Mouse (Mus musculus): ENCODE measurements around the gene 1700057G04Rik. TPM values are rescaled to one million over a fixed set of nuclear protein-coding genes. Genes with fewer than 3 reads are reported as not detected.

Gene 1700057G04Rik
- not detected in 2 replicates for polyA plus RNA-seq (2016; fragmentation: Nextera tagmentation; extraction: Ambion mirVana)

DNA sequence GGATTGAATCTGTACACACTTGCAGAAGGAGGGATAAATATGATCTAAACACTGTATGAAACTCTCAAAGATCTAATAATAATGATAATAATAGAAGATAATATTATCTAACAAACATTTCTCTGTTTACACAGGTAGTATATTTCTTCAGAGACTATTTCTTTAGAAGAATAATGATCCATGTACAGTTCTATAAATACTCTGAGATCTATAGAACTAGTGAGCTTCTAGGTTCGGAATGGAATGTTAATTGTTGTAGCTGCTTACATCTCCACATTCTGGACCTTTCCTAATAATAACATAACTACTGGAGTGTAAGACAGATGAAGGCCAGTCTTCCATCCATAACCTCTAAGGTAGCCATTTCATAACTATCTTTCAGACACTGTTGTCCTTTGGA, at the start of gene 1700057G04Rik:
1700057G04Rik (plus strand) TSS at position 301 of the 400 bp plus-strand sequence.
- WGBS: 97% methylated on average over 1 of the region's 1 CpGs
- H3K9ac ChIP-seq (replicated peaks): no peak within 1 kb of the TSS
- no peak within 1 kb of the TSS for H3K4me3 ChIP-seq
- H3K4me1 ChIP-seq: no peaks in the 10 kb centered on the region
- H3K36me3 ChIP-seq: no peaks in the 10 kb centered on the region
- no peak for ATAC-seq (ENCODE audit: low FRiP score, low read depth)
- H3K9me3 ChIP-seq: no peaks in the 10 kb centered on the region
- no peak within 1 kb of the TSS for H3K27ac ChIP-seq (replicated peaks)
- no peak within 1 kb of the TSS for H3K4me2 ChIP-seq (replicated peaks)
- no peaks in the 10 kb centered on the region for H3K27me3 ChIP-seq

DNA sequence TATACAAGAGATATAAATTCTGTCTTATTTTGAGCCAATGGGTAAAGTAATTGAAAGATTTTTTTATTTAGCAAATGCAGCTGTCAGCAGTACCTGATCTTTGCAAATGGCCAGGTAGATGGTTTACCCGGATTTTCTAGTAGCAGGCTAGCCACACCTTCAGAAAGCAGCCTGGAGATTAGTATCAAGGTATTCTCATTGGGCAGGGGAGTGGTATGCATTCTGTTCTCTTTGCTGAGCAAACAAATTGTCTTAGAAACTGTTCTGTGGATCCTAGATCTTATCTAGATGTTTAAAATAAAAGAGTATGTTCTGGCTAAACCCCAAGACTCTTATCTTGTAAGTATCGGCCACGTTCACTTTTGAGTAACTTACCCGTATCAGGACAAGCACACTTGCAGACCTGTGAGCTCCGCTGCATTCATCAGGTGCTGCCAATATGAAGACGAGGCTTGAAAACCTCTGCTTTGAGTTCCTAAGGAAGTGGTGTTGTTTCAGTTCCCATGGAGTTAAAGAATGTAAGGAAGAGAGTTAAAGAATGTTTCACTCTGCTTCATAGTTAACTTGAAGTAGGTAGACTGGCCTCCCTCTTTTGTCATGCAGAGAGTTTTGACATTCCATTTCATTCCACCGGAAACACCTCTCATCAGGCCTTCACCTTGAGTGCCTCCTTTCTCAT, 48.6 kb upstream of the 1700057G04Rik start:
- 90% methylated on average over 7 of the region's 7 CpGs for WGBS
- no peaks in the 10 kb centered on the region for H3K9me3 ChIP-seq
- no peaks in the 10 kb centered on the region for H3K4me1 ChIP-seq
- H3K4me2 ChIP-seq (replicated peaks): no peak overlapping the region
- H3K27ac ChIP-seq (replicated peaks): no peak overlapping the region
- no peaks in the 10 kb centered on the region for H3K27me3 ChIP-seq
- H3K4me3 ChIP-seq: no peak overlapping the region
- H3K36me3 ChIP-seq: no peaks in the 10 kb centered on the region
- no peak overlapping the region for H3K9ac ChIP-seq (replicated peaks)
- ATAC-seq (ENCODE audit: low FRiP score, low read depth): no peak

DNA sequence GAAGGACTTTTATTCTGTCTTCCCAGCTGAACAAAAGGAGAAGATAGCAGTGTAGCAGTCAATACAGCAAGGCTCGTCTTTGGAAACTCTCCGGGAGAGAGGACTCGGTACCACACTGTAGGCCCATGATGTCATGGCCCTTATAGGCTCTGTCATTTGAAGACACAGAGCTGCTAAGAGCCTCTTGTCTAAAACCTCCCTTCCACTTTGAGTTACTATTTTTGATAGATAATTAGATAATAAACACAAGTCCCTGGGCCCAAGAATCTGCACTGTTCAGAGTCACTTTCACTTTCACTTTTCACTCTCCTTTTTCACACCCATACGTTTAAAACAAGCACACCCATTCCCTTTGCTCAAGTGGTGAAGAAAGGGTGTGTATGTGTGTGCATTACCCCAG, 43.5 kb upstream of the 1700057G04Rik start:
- no peak overlapping the region for H3K4me3 ChIP-seq
- H3K27ac ChIP-seq (replicated peaks): no peak overlapping the region
- H3K4me1 ChIP-seq: no peaks in the 10 kb centered on the region
- no peaks in the 10 kb centered on the region for H3K27me3 ChIP-seq
- peaks cover 8% of the 10 kb centered on the region; the same call in 1 of the 2 replicates for H3K36me3 ChIP-seq
- no peak overlapping the region for H3K9ac ChIP-seq (replicated peaks)
- H3K4me2 ChIP-seq (replicated peaks): no peak overlapping the region
- WGBS: 85% methylated on average over 4 of the region's 4 CpGs
- no peak for ATAC-seq (ENCODE audit: low FRiP score, low read depth)
- no peaks in the 10 kb centered on the region for H3K9me3 ChIP-seq

DNA sequence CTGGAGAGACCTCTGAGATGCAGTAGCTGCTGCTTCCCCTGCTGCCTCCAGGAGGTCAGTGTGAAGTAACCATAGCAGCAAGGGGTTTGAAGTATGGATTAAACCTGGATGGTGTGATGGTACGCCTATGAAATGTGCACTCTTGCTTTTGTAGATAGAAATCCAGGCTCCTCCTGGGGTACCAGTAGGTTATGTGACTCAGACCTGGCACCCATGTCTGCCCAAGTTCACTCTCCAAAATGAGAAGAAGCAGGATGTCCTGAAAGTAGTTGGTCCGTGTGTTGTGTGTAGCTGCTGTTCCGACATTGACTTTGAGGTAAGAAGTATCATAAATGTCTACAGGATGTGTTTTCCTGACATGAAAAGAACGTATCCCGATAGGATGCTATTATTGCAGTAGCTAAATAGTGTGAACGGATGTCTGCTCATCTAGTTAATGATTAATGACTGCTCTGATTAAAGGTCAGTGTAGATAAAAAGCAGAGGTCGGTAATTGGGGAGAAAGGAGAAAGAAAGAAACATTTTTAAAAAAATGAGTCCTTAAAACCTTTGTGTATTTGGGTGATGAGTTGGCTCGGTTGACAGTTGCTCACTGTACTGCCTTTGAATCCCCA, 42.5 kb upstream of the 1700057G04Rik start:
- 89% methylated on average over 8 of the region's 8 CpGs for WGBS
- Histone ChIP-seq H3K27ac (replicated peaks) (no peak overlapping the region), H3K36me3 (peaks cover 8% of the 10 kb centered on the region; the same call in 1 of the 2 replicates)

GRCm38 (mm10) chr9:92267732-92268131, 41.4 kb upstream of the 1700057G04Rik start:
- H3K36me3 ChIP-seq: peaks cover 8% of the 10 kb centered on the region; the same call in 1 of the 2 replicates

More for the DNA sequence above, 42.5 kb upstream of the 1700057G04Rik start:
- ATAC-seq (ENCODE audit: low FRiP score, low read depth): no peak
- no peaks in the 10 kb centered on the region for H3K4me1 ChIP-seq
- H3K4me2 ChIP-seq (replicated peaks): no peak overlapping the region
- H3K9ac ChIP-seq (replicated peaks): no peak overlapping the region
- H3K9me3 ChIP-seq: no peaks in the 10 kb centered on the region
- no peaks in the 10 kb centered on the region for H3K27me3 ChIP-seq
- H3K4me3 ChIP-seq: no peak overlapping the region

GRCm38 (mm10) chr9:92269829-92270404, 39.3 kb upstream of the 1700057G04Rik start:
- no peak for ATAC-seq (ENCODE audit: low FRiP score, low read depth)
- H3K27me3 ChIP-seq: no peaks in the 10 kb centered on the region
- H3K36me3 ChIP-seq: peaks cover 8% of the 10 kb centered on the region; the same call in 1 of the 2 replicates
- no peaks in the 10 kb centered on the region for H3K4me1 ChIP-seq
- no peak overlapping the region for H3K4me3 ChIP-seq
- H3K9ac ChIP-seq (replicated peaks): no peak overlapping the region
- H3K9me3 ChIP-seq: no peaks in the 10 kb centered on the region
- no peak overlapping the region for H3K27ac ChIP-seq (replicated peaks)
- WGBS: 96% methylated on average over 5 of the region's 5 CpGs
- no peak overlapping the region for H3K4me2 ChIP-seq (replicated peaks)

More at GRCm38 (mm10) chr9:92267732-92268131, 41.4 kb upstream of the 1700057G04Rik start:
- no peak for ATAC-seq (ENCODE audit: low FRiP score, low read depth)
- Histone ChIP-seq H3K27me3 (no peaks in the 10 kb centered on the region), H3K9ac (replicated peaks) (no peak overlapping the region), H3K27ac (replicated peaks) (no peak overlapping the region), H3K4me2 (replicated peaks) (no peak overlapping the region), H3K4me1 (no peaks in the 10 kb centered on the region), H3K4me3 (no peak overlapping the region), H3K9me3 (no peaks in the 10 kb centered on the region)
- WGBS: 76% methylated on average over 1 of the region's 1 CpGs

DNA sequence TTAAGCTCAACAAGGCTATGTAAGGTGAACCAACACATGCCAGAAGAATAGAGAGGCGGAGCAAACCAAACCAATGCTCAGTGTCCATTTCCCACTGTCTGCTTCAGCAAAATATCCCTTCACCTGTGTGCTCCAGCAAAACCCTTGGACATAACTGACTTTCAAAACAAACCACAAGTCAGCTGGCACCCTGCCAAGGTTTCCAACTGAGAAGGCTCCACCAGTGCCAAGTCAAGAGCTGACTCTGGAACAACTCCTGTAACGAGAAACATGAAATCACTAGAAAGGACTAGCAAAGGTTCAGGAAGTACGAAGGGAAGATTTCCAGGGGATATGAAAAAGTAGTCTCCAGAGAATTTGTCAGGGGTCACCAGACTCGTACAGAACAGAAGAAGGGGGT, 38.2 kb upstream of the 1700057G04Rik start:
- Histone ChIP-seq H3K27ac (replicated peaks) (no peak overlapping the region), H3K4me3 (no peak overlapping the region), H3K4me1 (no peaks in the 10 kb centered on the region), H3K9ac (replicated peaks) (no peak overlapping the region), H3K36me3 (peaks cover 8% of the 10 kb centered on the region; the same call in 1 of the 2 replicates), H3K9me3 (no peaks in the 10 kb centered on the region), H3K4me2 (replicated peaks) (no peak overlapping the region), H3K27me3 (no peaks in the 10 kb centered on the region)
- WGBS: 45% methylated on average over 4 of the region's 4 CpGs
- ATAC-seq (ENCODE audit: low FRiP score, low read depth): no peak

- WGBS: 84% methylated on average over 4 of the region's 4 CpGs
- Histone ChIP-seq H3K4me3 (no peak overlapping the region), H3K27ac (replicated peaks) (no peak overlapping the region), H3K36me3 (peaks cover 5% of the 10 kb centered on the region; the same call in 1 of the 2 replicates), H3K4me2 (replicated peaks) (no peak overlapping the region), H3K9me3 (no peaks in the 10 kb centered on the region), H3K4me1 (no peaks in the 10 kb centered on the region), H3K27me3 (no peaks in the 10 kb centered on the region), H3K9ac (replicated peaks) (no peak overlapping the region)
- ATAC-seq (ENCODE audit: low FRiP score, low read depth): no peak
Observed at GRCm38 (mm10) chr9:92272650-92273049, 36.5 kb upstream of the 1700057G04Rik start.

DNA sequence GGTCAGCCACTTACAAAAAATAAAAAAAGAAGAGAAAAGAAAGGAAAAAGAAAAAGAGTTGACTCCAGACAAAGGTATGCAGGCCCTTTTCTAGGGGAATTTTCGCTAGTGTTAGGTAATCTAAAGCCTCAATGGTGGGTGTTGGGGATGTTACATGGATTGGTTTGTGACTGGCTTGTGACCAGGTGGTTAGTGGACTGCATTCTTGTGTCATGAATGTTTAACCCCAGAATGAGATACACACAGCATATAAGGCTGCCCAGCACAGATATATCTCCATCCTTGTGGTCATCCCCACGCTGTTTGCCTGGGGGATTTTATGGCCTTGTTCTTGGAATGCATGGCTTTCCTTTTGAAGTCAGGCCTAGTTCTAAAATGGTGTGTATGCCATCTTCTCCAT, 35.9 kb upstream of the 1700057G04Rik start:
- Histone ChIP-seq H3K4me1 (no peaks in the 10 kb centered on the region), H3K27ac (replicated peaks) (no peak overlapping the region), H3K4me3 (no peak overlapping the region), H3K9me3 (no peaks in the 10 kb centered on the region), H3K36me3 (peaks cover 5% of the 10 kb centered on the region; the same call in 1 of the 2 replicates), H3K27me3 (no peaks in the 10 kb centered on the region), H3K9ac (replicated peaks) (no peak overlapping the region), H3K4me2 (replicated peaks) (no peak overlapping the region)
- no peak for ATAC-seq (ENCODE audit: low FRiP score, low read depth)
- WGBS: 92% methylated on average over 2 of the region's 2 CpGs

DNA sequence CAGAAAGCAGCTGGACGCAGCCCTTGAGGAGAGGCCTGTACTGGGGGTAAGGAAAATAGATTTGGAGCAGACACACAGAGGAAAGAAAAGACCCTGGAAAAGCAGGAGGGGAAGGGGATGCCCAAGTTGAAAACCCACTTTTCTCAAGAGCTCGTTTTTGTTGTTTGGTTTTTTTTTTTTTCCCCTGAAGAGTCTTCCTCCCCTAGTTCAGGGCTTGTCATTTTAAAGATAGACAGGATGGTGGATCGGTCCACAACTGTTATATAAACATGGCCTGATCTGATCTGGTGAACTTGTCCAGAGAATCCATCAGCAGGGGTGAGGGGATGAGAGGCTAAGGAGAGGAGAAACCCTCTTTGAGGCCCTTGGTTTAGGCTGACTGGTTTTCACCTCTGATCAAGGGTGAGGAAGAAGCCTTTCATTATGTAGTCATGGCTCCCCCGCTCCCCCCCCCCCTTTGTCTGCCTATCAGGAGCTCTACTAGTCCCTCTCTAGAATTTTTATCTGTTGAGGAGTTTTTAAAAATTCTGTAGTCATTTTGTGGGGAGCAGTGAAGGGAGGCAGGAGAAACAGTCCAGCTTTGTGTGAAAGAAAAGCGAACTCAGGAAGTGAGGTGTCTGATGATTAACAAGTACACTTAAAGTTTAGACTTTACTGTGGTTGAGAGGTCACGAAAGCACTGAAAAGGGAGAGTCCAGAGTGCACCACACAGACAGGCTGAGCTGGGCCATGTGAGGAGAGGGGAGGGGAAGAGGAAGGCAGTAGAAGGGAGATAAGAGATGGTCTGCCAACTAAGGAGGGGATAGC, 35.0 kb upstream of the 1700057G04Rik start:
- no peaks in the 10 kb centered on the region for H3K27me3 ChIP-seq
- H3K9me3 ChIP-seq: no peaks in the 10 kb centered on the region
- no peak for ATAC-seq (ENCODE audit: low FRiP score, low read depth)
- 75% methylated on average over 6 of the region's 6 CpGs for WGBS
- H3K9ac ChIP-seq (replicated peaks): no peak overlapping the region
- no peak overlapping the region for H3K27ac ChIP-seq (replicated peaks)
- H3K4me3 ChIP-seq: no peak overlapping the region
- peaks cover 5% of the 10 kb centered on the region; the same call in 1 of the 2 replicates for H3K36me3 ChIP-seq
- no peak overlapping the region for H3K4me2 ChIP-seq (replicated peaks)
- H3K4me1 ChIP-seq: no peaks in the 10 kb centered on the region

DNA sequence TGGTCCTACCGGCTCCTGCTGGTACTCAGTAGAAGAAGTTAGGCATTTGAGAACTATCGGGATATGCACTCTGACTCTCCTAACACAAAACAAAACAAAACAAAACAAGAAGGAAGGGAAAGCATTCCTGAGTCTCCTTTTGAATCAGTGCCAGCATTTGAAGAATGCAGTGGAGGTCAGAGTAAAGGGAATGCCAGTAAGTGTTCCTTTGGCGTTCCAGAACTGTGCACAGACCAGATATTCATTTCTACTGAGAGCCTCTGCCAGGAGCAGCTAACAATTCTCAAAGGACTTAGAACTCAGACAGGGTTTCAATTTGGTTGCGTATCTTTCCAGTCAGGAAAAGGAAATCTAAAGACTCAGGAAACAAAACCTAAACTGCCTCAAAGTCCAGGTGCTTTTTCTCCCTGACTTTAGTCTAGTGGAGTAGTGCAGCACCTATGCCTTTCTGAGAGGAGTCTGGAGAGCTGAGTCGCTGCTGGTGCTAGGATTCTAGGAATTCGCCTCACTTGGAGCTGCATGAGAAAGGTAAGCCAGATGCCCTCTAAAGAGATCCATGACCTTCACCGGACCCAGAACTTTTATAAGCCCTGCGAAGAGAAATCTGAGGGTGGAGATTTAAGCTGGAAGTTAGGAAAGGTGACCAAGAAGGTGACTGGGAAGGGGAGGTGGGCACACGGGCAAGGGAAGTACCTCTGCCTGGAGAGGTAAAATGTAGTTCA, 33.5 kb upstream of the 1700057G04Rik start, which contains the start of gene Plscr2:
Plscr2 (plus strand) TSS at position 117 of the 722 bp plus-strand sequence.
- peaks cover 1% of the 10 kb centered on the region; the same call in 1 of the 2 replicates for H3K36me3 ChIP-seq
- ATAC-seq (ENCODE audit: low FRiP score, low read depth): no peak
- H3K4me3 ChIP-seq: no peak within 1 kb of the TSS
- no peaks in the 10 kb centered on the region for H3K27me3 ChIP-seq
- 80% methylated on average over 9 of the region's 9 CpGs for WGBS
- H3K4me2 ChIP-seq (replicated peaks): no peak within 1 kb of the TSS
- H3K9me3 ChIP-seq: no peaks in the 10 kb centered on the region
- H3K4me1 ChIP-seq: no peaks in the 10 kb centered on the region
- no peak within 1 kb of the TSS for H3K9ac ChIP-seq (replicated peaks)
- H3K27ac ChIP-seq (replicated peaks): no peak within 1 kb of the TSS
